8 mouse cellular contexts compared by ENCODE assay signal in genomic region chr2:31822524-31823371, GRCm38 (mm10). TPM values are rescaled to one million over a fixed set of nuclear protein-coding genes. Genes with fewer than 3 reads are reported as not detected.
DNase-seq lines count a peak whose midpoint lies in the region; ATAC-seq and TF ChIP-seq lines count a peak whose summit lies in the region.

No protein-coding gene starts in this region.

- TF ChIP-seq CTCF in hindbrain, postnatal 0 days (IDR thresholded peaks at IDR 0.05; ENCODE audit: low read depth): no peak

- DNase-seq in kidney, adult 9 months: no peak
- peak; percentile 59 for DNase-seq in embryo, embryonic 10.5 days (ENCODE audit: low spot score)
- DNase-seq in hindbrain, postnatal 0 days (ENCODE audit: low spot score): peak; percentile 88
- DNase-seq in naive thymus-derived CD4-positive, alpha-beta T cell, adult 2 months (ENCODE audit: low read depth): peak; percentile 72
- no peak for DNase-seq in urinary bladder, postnatal 10 days (ENCODE audit: low spot score)

- peak overlapping the region; percentile 34 for H3K4me2 ChIP-seq in kidney, embryonic 14.5 days (replicated peaks; ENCODE audit: low read depth, low read length)
- H3K4me2 ChIP-seq in hindbrain, postnatal 0 days (ENCODE audit: low read depth, low read length): peak overlapping the region; percentile 49
- peak overlapping the region; percentile 58 for H3K4me2 ChIP-seq in limb, embryonic 13.5 days (replicated peaks)
- peak overlapping the region; percentile 42 for H3K4me2 ChIP-seq in stomach, embryonic 16.5 days (ENCODE audit: low read depth, low read length)

- H3K9ac ChIP-seq in kidney, embryonic 14.5 days (ENCODE audit: low read depth, low read length): 0 out of 2 replicates have a peak overlapping the region, but pooled peaks have one; percentile 18
- no peak overlapping the region for H3K9ac ChIP-seq in hindbrain, postnatal 0 days (replicated peaks; ENCODE audit: low read length)
- 0 out of 2 replicates have a peak overlapping the region, but pooled peaks have one; percentile 40 for H3K9ac ChIP-seq in limb, embryonic 13.5 days
- H3K9ac ChIP-seq in stomach, embryonic 16.5 days (ENCODE audit: low read length): peak overlapping the region; percentile 18; the same call in 1 of the 2 replicates

- no peak overlapping the region for H3K27ac ChIP-seq in kidney, embryonic 14.5 days (ENCODE audit: low read depth, low read length)
- peak overlapping the region; percentile 58 for H3K27ac ChIP-seq in hindbrain, postnatal 0 days
- H3K27ac ChIP-seq in limb, embryonic 13.5 days: no peak overlapping the region
- H3K27ac ChIP-seq in stomach, embryonic 16.5 days (ENCODE audit: low read length): no peak overlapping the region

- peak; percentile 13; the same call in 1 of the 2 replicates for ATAC-seq in kidney, embryonic 14.5 days (ENCODE audit: low FRiP score, low TSS enrichment)
- peak; percentile 69 for ATAC-seq in hindbrain, postnatal 0 days
- ATAC-seq in limb, embryonic 13.5 days (ENCODE audit: low FRiP score, low read depth): 0 out of 2 replicates have a peak, but pooled peaks have one; percentile 13
- no peak for ATAC-seq in stomach, embryonic 16.5 days (ENCODE audit: insufficient read depth, low FRiP score)

- no peaks in the 10 kb centered on the region for H3K36me3 ChIP-seq in kidney, embryonic 14.5 days (ENCODE audit: control insufficient read depth, insufficient read depth, low read length)
- H3K36me3 ChIP-seq in hindbrain, postnatal 0 days (ENCODE audit: insufficient read depth, low read length): no peaks in the 10 kb centered on the region
- H3K36me3 ChIP-seq in limb, embryonic 13.5 days: no peaks in the 10 kb centered on the region
- H3K36me3 ChIP-seq in stomach, embryonic 16.5 days (ENCODE audit: control insufficient read depth, insufficient read depth, low read length): no peaks in the 10 kb centered on the region

- H3K4me3 ChIP-seq in kidney, embryonic 14.5 days (ENCODE audit: low read length): no peak overlapping the region; the same call in 1 of the 2 replicates
- peak overlapping the region; percentile 18 for H3K4me3 ChIP-seq in hindbrain, postnatal 0 days (ENCODE audit: low read length)
- peak overlapping the region; percentile 29 for H3K4me3 ChIP-seq in limb, embryonic 13.5 days
- H3K4me3 ChIP-seq in stomach, embryonic 16.5 days (replicated peaks; ENCODE audit: low read length): 0 out of 2 replicates have a peak overlapping the region, but pooled peaks have one; percentile 15

- WGBS in kidney, embryonic 14.5 days: 17% methylated on average over 39 of the region's 39 CpGs
- WGBS in hindbrain, postnatal 0 days: 13% methylated on average over 39 of the region's 39 CpGs
- 12% methylated on average over 39 of the region's 39 CpGs for WGBS in limb, embryonic 13.5 days
- 15% methylated on average over 39 of the region's 39 CpGs for WGBS in stomach, embryonic 16.5 days

- peaks cover 8% of the 10 kb centered on the region for H3K4me1 ChIP-seq in kidney, embryonic 14.5 days (ENCODE audit: control insufficient read depth, insufficient read depth, low read length)
- H3K4me1 ChIP-seq in hindbrain, postnatal 0 days (ENCODE audit: insufficient read depth, low read length): peaks cover 18% of the 10 kb centered on the region
- H3K4me1 ChIP-seq in limb, embryonic 13.5 days: peaks cover 20% of the 10 kb centered on the region
- peaks cover 9% of the 10 kb centered on the region for H3K4me1 ChIP-seq in stomach, embryonic 16.5 days (ENCODE audit: control insufficient read depth, insufficient read depth, low read length)

- 0 out of 2 replicates have a peak, but pooled peaks cover 13% of the 10 kb centered on the region for H3K27me3 ChIP-seq in kidney, embryonic 14.5 days (ENCODE audit: control insufficient read depth, insufficient read depth, low read length)
- no peaks in the 10 kb centered on the region for H3K27me3 ChIP-seq in hindbrain, postnatal 0 days (ENCODE audit: insufficient read depth, low read length)
- H3K27me3 ChIP-seq in limb, embryonic 13.5 days: peaks cover 32% of the 10 kb centered on the region
- peaks cover 3% of the 10 kb centered on the region; the same call in 1 of the 2 replicates for H3K27me3 ChIP-seq in stomach, embryonic 16.5 days (ENCODE audit: control insufficient read depth, insufficient read depth, low read length)

- no peaks in the 10 kb centered on the region for H3K9me3 ChIP-seq in kidney, embryonic 14.5 days (ENCODE audit: control insufficient read depth, low read length)
- no peaks in the 10 kb centered on the region for H3K9me3 ChIP-seq in hindbrain, postnatal 0 days (ENCODE audit: low read length)
- no peaks in the 10 kb centered on the region for H3K9me3 ChIP-seq in limb, embryonic 13.5 days
- H3K9me3 ChIP-seq in stomach, embryonic 16.5 days (replicated peaks; ENCODE audit: control insufficient read depth, low read length): no peaks in the 10 kb centered on the region

RNA-seq across cellular contexts. Expression of gene Qrfp, which starts 12.4 kb away (rescaled TPM):
- polyA plus RNA-seq in kidney, embryonic 14.5 days (2014; fragmentation: Nextera tagmentation; extraction: Ambion mirVana): 0.09 TPM in 1 of 2 replicates, not detected in the other
- total RNA-seq in hindbrain, postnatal 0 days (2014; rRNA removed): not detected in 2 replicates
- 0.06 TPM in 1 of 2 replicates, not detected in the other for polyA plus RNA-seq in hindbrain, postnatal 0 days (2015; fragmentation: Nextera tagmentation; extraction: Ambion mirVana)
- 0.14 and 0.23 TPM in 2 replicates for polyA plus RNA-seq in limb, embryonic 13.5 days (2015; fragmentation: Nextera tagmentation; extraction: Ambion mirVana)
- polyA plus RNA-seq in stomach, embryonic 16.5 days (2015; fragmentation: Nextera tagmentation; extraction: Ambion mirVana): 0.10 TPM in 1 of 2 replicates, not detected in the other

RNA-seq across cellular contexts. Expression of gene Fibcd1, which starts 23.1 kb away (rescaled TPM):
- polyA plus RNA-seq in kidney, embryonic 14.5 days (2014; fragmentation: Nextera tagmentation; extraction: Ambion mirVana): 1.1 TPM in 2 replicates
- 27.3 and 28.9 TPM in 2 replicates for total RNA-seq in hindbrain, postnatal 0 days (2014; rRNA removed)
- polyA plus RNA-seq in hindbrain, postnatal 0 days (2015; fragmentation: Nextera tagmentation; extraction: Ambion mirVana): 8.7 and 9.1 TPM in 2 replicates
- polyA plus RNA-seq in limb, embryonic 13.5 days (2015; fragmentation: Nextera tagmentation; extraction: Ambion mirVana): 0.24 and 0.25 TPM in 2 replicates
- 0.19 and 0.24 TPM in 2 replicates for polyA plus RNA-seq in stomach, embryonic 16.5 days (2015; fragmentation: Nextera tagmentation; extraction: Ambion mirVana)

Comparison
In these comparisons a context has a peak if more than half of its experiments do, and no peak if none do; other contexts are left out.
1. DNase-seq: peak in embryo, embryonic 10.5 days (single experiment), hindbrain, postnatal 0 days (single experiment) and naive thymus-derived CD4-positive, alpha-beta T cell, adult 2 months (single experiment); none in kidney, adult 9 months (single experiment) and urinary bladder, postnatal 10 days (single experiment).
2. Peak in every context shown above with its lines, with median percentiles within 50 percentile points of each other: H3K4me2 ChIP-seq.